Mouse (Mus musculus): Measurements from ENCODE around the gene Tekt1. TPM values are rescaled to one million over a fixed set of nuclear protein-coding genes. Genes with fewer than 3 reads are reported as not detected.
"Not testable (repeated sequence)": the region's sequence is repeated elsewhere in the genome, so short reads cannot be mapped to it uniquely, and the experiment has no call there.

Gene Tekt1
- polyA plus RNA-seq, 1 experiment from 2014 or later: not detected

DNA sequence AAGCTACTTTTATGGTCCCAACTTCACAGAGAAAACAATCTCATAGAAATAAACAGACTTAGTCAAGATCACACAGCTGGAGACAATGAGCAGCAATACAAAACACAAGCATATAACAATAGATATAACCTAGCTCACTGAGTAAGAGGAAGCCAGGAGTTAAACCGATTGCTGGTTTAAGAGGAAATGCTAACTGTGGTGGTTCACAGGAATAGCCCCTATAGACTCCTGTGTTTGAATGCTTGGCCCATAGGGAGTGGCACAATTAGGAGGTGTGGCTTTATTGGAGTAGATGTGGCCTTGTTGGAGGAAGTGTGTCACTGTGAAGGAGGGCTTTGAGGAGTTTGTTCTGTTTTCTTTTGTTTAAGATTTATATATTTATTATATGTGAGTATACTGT lies 10.0 kb downstream of the Tekt1 start:
- Histone ChIP-seq H3K27me3 (ENCODE audit: control insufficient read depth, insufficient read depth, low read depth, low read length) (no peaks in the 10 kb centered on the region), H3K9me3 (replicated peaks; ENCODE audit: control insufficient read depth, low read length) (no peaks in the 10 kb centered on the region), H3K4me2 (ENCODE audit: low read depth, low read length) (no peak overlapping the region), H3K36me3 (ENCODE audit: control insufficient read depth, insufficient read depth) (no peaks in the 10 kb centered on the region), H3K4me1 (ENCODE audit: control insufficient read depth, low read depth, low read length) (no peaks in the 10 kb centered on the region; the same call in 1 of the 2 replicates), H3K9ac (ENCODE audit: low read depth, low read length) (no peak overlapping the region), H3K4me3 (ENCODE audit: low read depth, low read length) (no peak overlapping the region), H3K27ac (ENCODE audit: low read length) (no peak overlapping the region)
- no peak for ATAC-seq (ENCODE audit: low read depth)
- WGBS (ENCODE audit: insufficient replicate concordance): 9% methylated on average over 1 of the region's 1 CpGs

DNA sequence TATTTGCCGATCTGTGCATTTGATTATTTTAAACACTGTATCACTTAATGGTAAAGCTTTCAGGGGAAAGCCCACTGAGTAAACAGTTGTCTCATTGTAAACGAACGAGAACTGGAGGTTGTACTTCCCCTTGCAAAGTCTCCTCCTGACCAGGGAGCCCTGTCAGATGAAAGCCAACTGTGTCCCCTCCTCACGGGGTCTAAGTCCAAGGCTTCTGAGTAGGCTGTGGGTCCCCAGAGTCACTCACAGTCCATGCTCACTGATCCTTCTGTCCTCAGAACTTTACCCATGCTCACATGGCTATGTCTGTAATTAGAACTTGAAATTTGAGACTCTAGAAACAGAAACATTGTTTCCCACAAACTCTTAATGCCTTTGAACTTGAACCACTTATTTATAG lies 12.6 kb downstream of the Tekt1 start:
- H3K9me3 ChIP-seq (replicated peaks; ENCODE audit: control insufficient read depth, low read length): no peaks in the 10 kb centered on the region
- 39% methylated on average over 4 of the region's 4 CpGs for WGBS (ENCODE audit: insufficient replicate concordance)
- no peak overlapping the region for H3K9ac ChIP-seq (ENCODE audit: low read depth, low read length)
- no peaks in the 10 kb centered on the region for H3K27me3 ChIP-seq (ENCODE audit: control insufficient read depth, insufficient read depth, low read depth, low read length)
- no peaks in the 10 kb centered on the region for H3K36me3 ChIP-seq (ENCODE audit: control insufficient read depth, insufficient read depth)
- no peak for ATAC-seq (ENCODE audit: low read depth)
- no peak overlapping the region for H3K4me2 ChIP-seq (ENCODE audit: low read depth, low read length)
- no peak overlapping the region for H3K4me3 ChIP-seq (ENCODE audit: low read depth, low read length)
- H3K27ac ChIP-seq (ENCODE audit: low read length): no peak overlapping the region
- H3K4me1 ChIP-seq (ENCODE audit: control insufficient read depth, low read depth, low read length): no peaks in the 10 kb centered on the region; the same call in 1 of the 2 replicates

DNA sequence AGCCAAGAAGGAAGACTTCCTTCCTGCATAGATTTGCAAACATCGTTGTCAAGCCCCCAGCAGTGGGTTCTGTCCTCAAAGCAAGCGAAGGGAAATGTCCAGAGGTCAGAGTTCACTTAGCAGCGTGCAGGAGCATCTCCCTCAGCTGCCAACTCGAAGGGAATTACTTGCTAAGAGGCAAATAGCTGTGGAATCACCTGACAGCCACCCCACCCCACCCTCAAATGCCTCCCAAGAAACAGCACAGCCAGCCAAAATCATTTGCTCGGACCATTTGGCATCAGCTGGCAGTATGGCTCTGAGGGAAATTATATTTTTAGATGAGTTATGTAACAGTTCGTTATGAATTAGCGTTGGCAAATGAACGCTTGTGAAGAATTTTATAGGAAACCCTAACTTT lies 13.2 kb downstream of the Tekt1 start:
- H3K27me3 ChIP-seq (ENCODE audit: control insufficient read depth, insufficient read depth, low read depth, low read length): no peaks in the 10 kb centered on the region
- H3K4me2 ChIP-seq (ENCODE audit: low read depth, low read length): no peak overlapping the region
- H3K4me1 ChIP-seq (ENCODE audit: control insufficient read depth, low read depth, low read length): no peaks in the 10 kb centered on the region; the same call in 1 of the 2 replicates
- H3K27ac ChIP-seq (ENCODE audit: low read length): no peak overlapping the region
- H3K4me3 ChIP-seq (ENCODE audit: low read depth, low read length): no peak overlapping the region
- ATAC-seq (ENCODE audit: low read depth): no peak
- no peaks in the 10 kb centered on the region for H3K9me3 ChIP-seq (replicated peaks; ENCODE audit: control insufficient read depth, low read length)
- H3K9ac ChIP-seq (ENCODE audit: low read depth, low read length): no peak overlapping the region
- no peaks in the 10 kb centered on the region for H3K36me3 ChIP-seq (ENCODE audit: control insufficient read depth, insufficient read depth)
- 45% methylated on average over 8 of the region's 8 CpGs for WGBS (ENCODE audit: insufficient replicate concordance)

DNA sequence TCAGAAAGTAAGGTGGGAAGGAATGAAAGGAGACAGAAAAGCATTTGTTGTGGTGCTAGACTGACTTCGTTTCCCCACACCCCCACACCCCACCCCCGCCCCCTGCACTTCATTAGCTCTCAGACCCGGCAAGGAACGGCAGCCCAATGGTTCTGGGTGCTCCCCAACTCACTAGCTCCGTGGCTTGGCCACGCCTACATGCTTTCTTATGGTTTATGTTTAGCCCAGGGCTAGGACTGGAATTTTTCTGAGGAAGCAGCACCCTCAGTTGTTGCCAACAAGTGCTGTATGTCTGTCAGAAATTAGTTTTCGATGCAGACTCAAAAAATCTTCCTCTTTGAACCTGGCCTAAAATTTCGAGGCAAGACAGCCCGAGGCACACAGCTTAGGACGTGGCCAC lies 13.7 kb downstream of the Tekt1 start:
- WGBS (ENCODE audit: insufficient replicate concordance): 46% methylated on average over 10 of the region's 10 CpGs
- no peaks in the 10 kb centered on the region; the same call in 1 of the 2 replicates for H3K4me1 ChIP-seq (ENCODE audit: control insufficient read depth, low read depth, low read length)
- no peak for ATAC-seq (ENCODE audit: low read depth)
- no peak overlapping the region for H3K27ac ChIP-seq (ENCODE audit: low read length)
- H3K9ac ChIP-seq (ENCODE audit: low read depth, low read length): no peak overlapping the region
- H3K4me3 ChIP-seq (ENCODE audit: low read depth, low read length): no peak overlapping the region
- H3K36me3 ChIP-seq (ENCODE audit: control insufficient read depth, insufficient read depth): no peaks in the 10 kb centered on the region
- no peaks in the 10 kb centered on the region for H3K9me3 ChIP-seq (replicated peaks; ENCODE audit: control insufficient read depth, low read length)
- no peak overlapping the region for H3K4me2 ChIP-seq (ENCODE audit: low read depth, low read length)
- H3K27me3 ChIP-seq (ENCODE audit: control insufficient read depth, insufficient read depth, low read depth, low read length): no peaks in the 10 kb centered on the region

DNA sequence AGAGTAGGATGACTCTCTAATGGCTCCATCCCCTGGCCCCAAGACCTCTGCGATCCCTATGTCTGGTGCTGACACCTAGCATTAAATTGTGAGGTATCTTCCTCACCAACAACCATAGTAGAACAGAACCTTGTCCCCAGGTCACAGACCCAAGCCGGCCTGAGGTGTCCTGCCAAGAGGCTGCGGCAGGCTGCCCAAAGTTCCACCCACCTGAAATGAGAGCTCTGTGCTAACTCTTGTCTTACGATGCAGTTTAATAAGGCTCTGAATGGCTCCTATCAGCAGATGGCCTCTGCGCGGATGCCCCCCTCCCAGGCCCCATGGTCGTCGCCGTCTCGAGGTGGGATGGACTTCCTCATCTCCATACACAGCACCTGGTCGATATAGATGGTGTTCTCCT lies 17.8 kb downstream of the Tekt1 start:
- H3K4me1 ChIP-seq (ENCODE audit: control insufficient read depth, low read depth, low read length): no peaks in the 10 kb centered on the region; the same call in 1 of the 2 replicates
- H3K4me3 ChIP-seq (ENCODE audit: low read depth, low read length): no peak overlapping the region
- no peak overlapping the region for H3K27ac ChIP-seq (ENCODE audit: low read length)
- H3K9ac ChIP-seq (ENCODE audit: low read depth, low read length): no peak overlapping the region
- no peak for ATAC-seq (ENCODE audit: low read depth)
- H3K4me2 ChIP-seq (ENCODE audit: low read depth, low read length): no peak overlapping the region
- 74% methylated on average over 11 of the region's 11 CpGs for WGBS (ENCODE audit: insufficient replicate concordance)
- H3K27me3 ChIP-seq (ENCODE audit: control insufficient read depth, insufficient read depth, low read depth, low read length): no peaks in the 10 kb centered on the region
- H3K36me3 ChIP-seq (ENCODE audit: control insufficient read depth, insufficient read depth): no peaks in the 10 kb centered on the region
- H3K9me3 ChIP-seq (replicated peaks; ENCODE audit: control insufficient read depth, low read length): no peaks in the 10 kb centered on the region

DNA sequence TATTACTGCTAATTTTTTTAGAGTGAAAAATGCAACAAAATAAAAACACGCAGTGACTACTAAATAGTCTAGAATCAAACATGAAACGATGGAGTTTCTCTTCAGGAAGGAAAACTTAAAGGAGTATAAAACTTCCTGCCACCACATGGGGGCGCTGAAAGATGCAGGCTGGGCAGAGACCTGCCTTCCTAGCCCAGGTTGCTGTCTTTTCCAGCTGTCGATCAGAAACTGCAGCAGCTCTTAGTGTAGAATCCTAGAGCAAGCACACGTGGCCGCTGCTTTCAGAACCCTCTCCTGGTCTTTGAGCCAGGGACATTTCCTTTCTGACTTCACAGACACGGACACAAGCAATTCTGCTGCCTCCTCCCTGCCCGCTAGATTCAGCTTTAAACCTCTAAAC lies 18.3 kb downstream of the Tekt1 start:
- 19% methylated on average over 8 of the region's 8 CpGs for WGBS (ENCODE audit: insufficient replicate concordance)
- Histone ChIP-seq H3K4me3 (ENCODE audit: low read depth, low read length) (no peak overlapping the region), H3K4me1 (ENCODE audit: control insufficient read depth, low read depth, low read length) (no peaks in the 10 kb centered on the region; the same call in 1 of the 2 replicates), H3K9ac (ENCODE audit: low read depth, low read length) (no peak overlapping the region), H3K36me3 (ENCODE audit: control insufficient read depth, insufficient read depth) (no peaks in the 10 kb centered on the region), H3K27me3 (ENCODE audit: control insufficient read depth, insufficient read depth, low read depth, low read length) (no peaks in the 10 kb centered on the region), H3K27ac (ENCODE audit: low read length) (no peak overlapping the region), H3K4me2 (ENCODE audit: low read depth, low read length) (no peak overlapping the region), H3K9me3 (replicated peaks; ENCODE audit: control insufficient read depth, low read length) (no peaks in the 10 kb centered on the region)
- no peak for ATAC-seq (ENCODE audit: low read depth)

DNA sequence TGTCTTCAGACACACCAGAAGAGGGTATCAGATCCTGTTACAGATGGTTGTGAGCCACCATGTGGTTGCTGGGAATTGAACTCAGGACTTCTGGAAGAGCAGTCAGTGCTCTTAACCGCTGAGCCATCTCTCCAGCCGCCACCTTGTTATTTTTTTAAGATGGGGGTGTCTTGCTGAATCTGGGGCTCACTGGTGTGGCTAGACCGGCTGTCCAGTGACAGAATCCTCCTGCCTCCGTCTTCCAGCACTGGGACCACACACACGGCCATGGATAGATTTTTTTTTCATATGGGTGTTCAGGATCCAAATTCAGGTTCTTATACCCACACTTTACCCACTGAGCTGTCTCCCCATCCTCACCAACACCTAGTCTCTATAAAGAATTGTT lies 19.0 kb downstream of the Tekt1 start:
- not testable (repeated sequence) for H3K4me2 ChIP-seq (ENCODE audit: low read depth, low read length); H3K27ac ChIP-seq (ENCODE audit: low read length); H3K27me3 ChIP-seq (ENCODE audit: control insufficient read depth, insufficient read depth, low read depth, low read length); H3K9ac ChIP-seq (ENCODE audit: low read depth, low read length); H3K4me1 ChIP-seq (ENCODE audit: control insufficient read depth, low read depth, low read length); H3K36me3 ChIP-seq (ENCODE audit: control insufficient read depth, insufficient read depth); H3K4me3 ChIP-seq (ENCODE audit: low read depth, low read length); H3K9me3 ChIP-seq (replicated peaks; ENCODE audit: control insufficient read depth, low read length); ATAC-seq (ENCODE audit: low read depth)
- WGBS (ENCODE audit: insufficient replicate concordance): 70% methylated on average over 5 of the region's 5 CpGs

DNA sequence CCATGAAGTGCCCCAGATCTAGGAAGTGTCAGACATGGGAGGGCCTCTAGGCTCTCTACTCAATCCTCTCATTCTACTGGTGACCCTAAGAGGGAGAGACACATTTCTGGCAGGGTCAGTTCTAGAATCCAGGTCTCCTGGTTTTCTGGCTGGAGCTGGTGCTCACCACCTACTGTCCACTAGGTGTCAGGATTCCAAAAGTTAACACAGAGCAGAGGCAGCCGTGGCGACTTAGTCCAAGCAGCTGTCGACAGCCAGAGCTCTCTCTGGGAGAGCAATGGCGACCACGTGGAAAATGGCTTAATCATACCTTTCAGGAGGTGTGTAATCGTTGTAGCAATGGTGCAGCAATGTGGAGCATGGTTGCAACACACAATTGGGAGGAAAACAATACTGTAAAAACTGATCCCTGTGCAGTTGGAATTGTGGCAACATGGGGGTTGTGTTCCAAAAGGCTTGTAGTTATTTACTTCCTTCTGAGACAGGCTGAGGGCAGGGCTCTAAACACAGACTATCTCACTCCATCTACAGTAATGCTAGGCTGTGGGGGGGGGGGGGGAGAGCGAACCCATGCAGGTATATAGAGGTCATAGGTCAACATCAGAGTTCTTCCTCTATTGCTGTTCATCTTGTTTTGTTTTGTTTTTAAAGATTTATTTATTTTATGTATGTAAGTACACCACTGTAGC lies 19.5 kb downstream of the Tekt1 start:
- no peaks in the 10 kb centered on the region for H3K4me1 ChIP-seq (ENCODE audit: control insufficient read depth, low read depth, low read length)
- ATAC-seq (ENCODE audit: low read depth): 0 out of 2 replicates have a peak, but pooled peaks have one; percentile 16
- WGBS (ENCODE audit: insufficient replicate concordance): 6% methylated on average over 7 of the region's 7 CpGs
- H3K9me3 ChIP-seq (replicated peaks; ENCODE audit: control insufficient read depth, low read length): no peaks in the 10 kb centered on the region
- H3K27ac ChIP-seq (ENCODE audit: low read length): no peak overlapping the region
- no peak overlapping the region for H3K4me3 ChIP-seq (ENCODE audit: low read depth, low read length)
- H3K36me3 ChIP-seq (ENCODE audit: control insufficient read depth, insufficient read depth): no peaks in the 10 kb centered on the region
- H3K9ac ChIP-seq (ENCODE audit: low read depth, low read length): no peak overlapping the region
- H3K4me2 ChIP-seq (ENCODE audit: low read depth, low read length): no peak overlapping the region
- no peaks in the 10 kb centered on the region for H3K27me3 ChIP-seq (ENCODE audit: control insufficient read depth, insufficient read depth, low read depth, low read length)

DNA sequence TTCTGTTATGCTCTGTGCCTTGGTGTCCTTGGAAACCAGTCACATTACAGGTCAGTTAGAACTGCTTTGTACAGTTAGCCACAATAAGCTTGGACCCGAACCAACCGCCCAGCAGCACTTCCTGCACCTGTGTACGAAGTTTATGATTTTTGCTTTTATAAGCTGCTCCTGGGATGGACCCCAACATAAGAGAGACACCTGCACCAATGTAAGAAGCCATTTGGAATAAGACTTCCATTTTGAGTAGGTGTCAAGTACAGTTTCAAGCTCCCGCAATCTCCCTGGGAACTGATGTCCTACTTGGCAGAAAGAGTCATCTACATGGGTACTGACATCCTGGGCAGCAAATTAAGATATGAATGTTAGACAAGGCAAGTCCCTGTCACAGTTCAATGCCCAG lies 22.5 kb downstream of the Tekt1 start:
- no peak overlapping the region for H3K4me3 ChIP-seq (ENCODE audit: low read depth, low read length)
- H3K36me3 ChIP-seq (ENCODE audit: control insufficient read depth, insufficient read depth): no peaks in the 10 kb centered on the region
- no peak overlapping the region for H3K4me2 ChIP-seq (ENCODE audit: low read depth, low read length)
- WGBS (ENCODE audit: insufficient replicate concordance): 55% methylated on average over 4 of the region's 4 CpGs
- no peaks in the 10 kb centered on the region for H3K9me3 ChIP-seq (replicated peaks; ENCODE audit: control insufficient read depth, low read length)
- no peaks in the 10 kb centered on the region for H3K27me3 ChIP-seq (ENCODE audit: control insufficient read depth, insufficient read depth, low read depth, low read length)
- ATAC-seq (ENCODE audit: low read depth): no peak
- H3K4me1 ChIP-seq (ENCODE audit: control insufficient read depth, low read depth, low read length): no peaks in the 10 kb centered on the region
- no peak overlapping the region for H3K9ac ChIP-seq (ENCODE audit: low read depth, low read length)
- H3K27ac ChIP-seq (ENCODE audit: low read length): no peak overlapping the region

All from liver, embryonic 16.5 days (tissue).